Mouse (Mus musculus) heart, adult 2 months (tissue): ENCODE results near the gene Acad10. TPM values are rescaled to one million over a fixed set of nuclear protein-coding genes. Genes with fewer than 3 reads are reported as not detected.
"Not testable (repeated sequence)": the region's sequence is repeated elsewhere in the genome, so short reads cannot be mapped to it uniquely, and the experiment has no call there.

ENCODE experiments used
- DNase-seq, 2 experiments: peaks; one replicate each; pipeline ENCODE4 v3.0.0; 2021
- H3K27ac ChIP-seq: fragments of 200-600 bp; 2 replicates; pipeline ENCODE4 v1.8.1; 2022
- H3K27me3 ChIP-seq: fragments of 200-500 bp; 2 replicates; pipeline ENCODE4 v1.6.1; 2012; ENCODE audit warnings: mild to moderate bottlenecking, low read length, inconsistent platforms, mixed read lengths; ENCODE audit not compliant: control insufficient read depth, insufficient read depth
- H3K36me3 ChIP-seq: fragments of 200-500 bp; 2 replicates; pipeline ENCODE4 v1.6.1; 2012; ENCODE audit warnings: low read length, inconsistent platforms; ENCODE audit not compliant: control insufficient read depth, insufficient read depth
- H3K4me1 ChIP-seq: fragments of 200-500 bp; 2 replicates; pipeline ENCODE4 v1.6.1; 2011; ENCODE audit warnings: low read length; ENCODE audit not compliant: control insufficient read depth, insufficient read depth
- H3K4me3 ChIP-seq: fragments of 200-600 bp; 2 replicates; pipeline ENCODE4 v1.8.1; 2022
- H3K79me2 ChIP-seq: fragments of 200-500 bp; replicated peaks from 2 replicates; pipeline ENCODE4 v1.6.1; 2012; ENCODE audit warnings: mild to moderate bottlenecking, inconsistent platforms, low read length, moderate library complexity, mixed read lengths; ENCODE audit not compliant: control insufficient read depth, insufficient read depth
- H3K9ac ChIP-seq: fragments of 200-500 bp; 2 replicates; pipeline ENCODE4 v1.6.1; 2012; ENCODE audit warnings: low read depth, mild to moderate bottlenecking, control low read depth, inconsistent platforms, low read length, mixed read lengths
- CTCF ChIP-seq: fragments of 200-600 bp; IDR thresholded peaks from 2 replicates; pipeline ENCODE4 v1.8.1; 2022; ENCODE audit warnings: antibody characterized with exemption, mild to moderate bottlenecking, moderate library complexity
- EP300 ChIP-seq: fragments of 200-500 bp; IDR thresholded peaks from 2 replicates; pipeline ENCODE4 v1.6.1; 2011; ENCODE audit warnings: low read depth, low read length, control low read depth; ENCODE audit not compliant: insufficient read depth
- POLR2A ChIP-seq: fragments of 200-500 bp; IDR thresholded peaks from 2 replicates; pipeline ENCODE4 v1.6.1; 2011; ENCODE audit warnings: mild to moderate bottlenecking, low read depth, low read length, control low read depth; ENCODE audit not compliant: insufficient read depth
- WGBS: fragments of 180-500 bp; shearing (Covaris S2); methylation state at CpG from one replicate; pipeline ENCODE4 v1.1.7; 2018; 5-methylcytosine and 5-hydroxymethylcytosine counted together
- intact Hi-C: fragments of 180-260 bp; cut with DNase I; formaldehyde crosslinking; loops from one replicate; pipeline ENCODE4 v1.15.1; 2025
- polyA plus RNA-seq: library from polyadenylated mRNA; depleted of rRNA; stranded (reverse); fragments of >200 nt; gene quantifications from 2 replicates; pipeline ENCODE4 v1.2.3, GENCODE M21; 2012
- total RNA-seq, 2 experiments: library from RNA; stranded (reverse); gene quantifications; 2 replicates each; pipeline ENCODE4 v1.2.3; 2021

Gene Acad10
- total and polyA plus RNA-seq, 3 experiments = 5.2 to 24.7 (median 24.1) TPM

GRCm38 (mm10) chr5:121649134-121649533 is 11.2 kb downstream of the Acad10 start:
- intact Hi-C loops = no loop called here
- Histone ChIP-seq H3K9ac (no peak overlapping the region), H3K4me3 (no peak overlapping the region), H3K79me2 (no peaks in the 10 kb centered on the region), H3K27ac (no peak overlapping the region), H3K36me3 (no peaks in the 10 kb centered on the region), H3K27me3 (no peaks in the 10 kb centered on the region), H3K4me1 (no peaks in the 10 kb centered on the region)
- no peak for DNase-seq
- TF ChIP-seq CTCF (no peak), POLR2A (no peak), EP300 (no peak)
- WGBS = 79% methylated on average over 7 of the region's 7 CpGs

- Histone ChIP-seq H3K36me3 (no peaks in the 10 kb centered on the region), H3K4me3 (no peak overlapping the region), H3K27me3 (no peaks in the 10 kb centered on the region), H3K4me1 (no peaks in the 10 kb centered on the region), H3K27ac (no peak overlapping the region), H3K9ac (no peak overlapping the region), H3K79me2 (no peaks in the 10 kb centered on the region)
- WGBS = 91% methylated on average over 9 of the region's 9 CpGs
- intact Hi-C loops = no loop called here
- no peak for DNase-seq
- TF ChIP-seq CTCF = no peak
- no peak for TF ChIP-seq EP300
- TF ChIP-seq POLR2A = no peak
Observed at GRCm38 (mm10) chr5:121639601-121640000, 20.7 kb downstream of the Acad10 start.

- no peak for TF ChIP-seq EP300
- TF ChIP-seq CTCF = no peak
- no peak for TF ChIP-seq POLR2A
- intact Hi-C loops = no loop called here
- WGBS = 79% methylated on average over 6 of the region's 6 CpGs
- DNase-seq = no peak
- H3K36me3 ChIP-seq = no peaks in the 10 kb centered on the region
- no peaks in the 10 kb centered on the region for H3K79me2 ChIP-seq
- H3K4me1 ChIP-seq = no peaks in the 10 kb centered on the region
- no peak overlapping the region for H3K4me3 ChIP-seq
- no peak overlapping the region for H3K27ac ChIP-seq
- no peaks in the 10 kb centered on the region for H3K27me3 ChIP-seq
- no peak overlapping the region for H3K9ac ChIP-seq
Observed at GRCm38 (mm10) chr5:121637296-121637695, 23.0 kb downstream of the Acad10 start.

- Histone ChIP-seq H3K9ac (no peak overlapping the region), H3K4me1 (no peaks in the 10 kb centered on the region), H3K36me3 (no peaks in the 10 kb centered on the region), H3K27me3 (no peaks in the 10 kb centered on the region), H3K27ac (no peak overlapping the region), H3K4me3 (no peak overlapping the region), H3K79me2 (no peaks in the 10 kb centered on the region)
- intact Hi-C loops = no loop called here
- DNase-seq = no peak
- WGBS = 85% methylated on average over 5 of the region's 5 CpGs
- TF ChIP-seq POLR2A (no peak), CTCF (no peak), EP300 (no peak)
Observed at GRCm38 (mm10) chr5:121634668-121635067, 25.6 kb downstream of the Acad10 start.

GRCm38 (mm10) chr5:121632804-121633203 is 27.5 kb downstream of the Acad10 start:
- DNase-seq = no peak
- Histone ChIP-seq H3K4me3 (no peak overlapping the region), H3K9ac (no peak overlapping the region), H3K79me2 (no peaks in the 10 kb centered on the region), H3K27ac (no peak overlapping the region), H3K4me1 (no peaks in the 10 kb centered on the region), H3K36me3 (no peaks in the 10 kb centered on the region), H3K27me3 (no peaks in the 10 kb centered on the region)
- WGBS = 49% methylated on average over 3 of the region's 3 CpGs
- intact Hi-C loops = no loop called here
- TF ChIP-seq CTCF (no peak), EP300 (no peak), POLR2A (no peak)

GRCm38 (mm10) chr5:121631106-121631647 is 29.1 kb downstream of the Acad10 start:
- H3K4me3 ChIP-seq, DNase-seq, H3K27ac ChIP-seq, H3K27me3 ChIP-seq, intact Hi-C loops, H3K36me3 ChIP-seq, H3K9ac ChIP-seq, H3K79me2 ChIP-seq, H3K4me1 ChIP-seq: not testable (repeated sequence)
- TF ChIP-seq CTCF = peak; percentile 26; the same call in 1 of the 2 replicates
- 64% methylated on average over 9 of the region's 9 CpGs for WGBS
